Mouse (Mus musculus) stomach, embryonic 16.5 days (tissue): Measurements from ENCODE around the gene Pcp4l1. TPM values are rescaled to one million over a fixed set of nuclear protein-coding genes. Genes with fewer than 3 reads are reported as not detected.
A peak's percentile ranks its signal among the peaks of the same experiment; 100 is the strongest.
"Not testable (repeated sequence)": the region's sequence is repeated elsewhere in the genome, so short reads cannot be mapped to it uniquely, and the experiment has no call there.

Experiments used
- ATAC-seq: fragments of 200-750 bp; cut with Nextera tagmentation; 2 replicates; pipeline ENCODE4 v1.8.0; 2017; ENCODE audit warnings: moderate number of reproducible peaks, moderate TSS enrichment; ENCODE audit not compliant: insufficient read depth, low FRiP score
- H3K27ac ChIP-seq: fragments of 300-500 bp; sonication (generic); 2 replicates; pipeline ENCODE4 v1.5.1; 2014; ENCODE audit warnings: low read length
- H3K27me3 ChIP-seq: fragments of 300-500 bp; sonication (generic); 2 replicates; pipeline ENCODE4 v1.6.1; 2014; ENCODE audit warnings: low read length, control low read depth, mixed read lengths; ENCODE audit not compliant: control insufficient read depth, insufficient read depth
- H3K36me3 ChIP-seq: fragments of 300-500 bp; sonication (generic); 2 replicates; pipeline ENCODE4 v1.6.1; 2014; ENCODE audit warnings: low read length; ENCODE audit not compliant: control insufficient read depth, insufficient read depth
- H3K4me1 ChIP-seq: fragments of 300-500 bp; sonication (generic); 2 replicates; pipeline ENCODE4 v1.6.1; 2014; ENCODE audit warnings: low read length, control low read depth, mixed read lengths; ENCODE audit not compliant: control insufficient read depth, insufficient read depth
- H3K4me2 ChIP-seq: fragments of 300-500 bp; sonication (generic); 2 replicates; pipeline ENCODE4 v1.6.1; 2014; ENCODE audit warnings: low read depth, low read length, mixed read lengths
- H3K4me3 ChIP-seq: fragments of 300-500 bp; sonication (generic); replicated peaks from 2 replicates; pipeline ENCODE4 v1.5.1; 2014; ENCODE audit warnings: mild to moderate bottlenecking, low read length
- H3K9ac ChIP-seq: fragments of 300-500 bp; sonication (generic); 2 replicates; pipeline ENCODE4 v1.6.1; 2014; ENCODE audit warnings: low read length
- H3K9me3 ChIP-seq: fragments of 300-500 bp; sonication (generic); replicated peaks from 2 replicates; pipeline ENCODE4 v1.6.1; 2016; ENCODE audit warnings: low read length, control low read depth; ENCODE audit not compliant: control insufficient read depth
- WGBS: fragments of 180-500 bp; shearing (Covaris S2); extraction: QIAGEN DNeasy Blood & Tissue Kit; methylation state at CpG from one replicate; pipeline ENCODE4 v1.1.7; 2014; 5-methylcytosine and 5-hydroxymethylcytosine counted together
- polyA plus RNA-seq: library from polyadenylated mRNA; unstranded; fragments of >200 nt; fragmentation: Nextera tagmentation; extraction: Ambion mirVana; gene quantifications from 2 replicates; pipeline ENCODE4 v1.2.1, GENCODE M21; 2015

Gene Pcp4l1
- polyA plus RNA-seq, 1 experiment from 2014 or later, result 44.3 TPM

DNA sequence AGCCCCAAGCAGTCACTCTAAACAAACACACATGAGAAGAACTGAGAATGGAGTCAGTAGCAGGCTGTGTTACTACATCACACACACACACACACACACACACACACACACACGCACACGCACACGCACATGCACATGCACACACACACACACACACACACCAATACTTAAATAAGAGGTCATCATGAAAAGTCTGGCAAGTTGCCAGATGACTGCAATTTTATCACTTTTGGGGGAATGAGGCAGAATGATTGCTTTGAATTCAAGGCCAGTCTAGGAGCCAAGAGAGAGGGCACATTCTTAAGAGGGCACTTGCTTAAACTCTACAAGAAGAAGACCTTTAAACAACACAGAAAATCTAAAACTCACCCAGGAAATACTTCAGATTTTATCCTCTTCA lies 33.5 kb downstream of the Pcp4l1 start:
- H3K4me3 ChIP-seq, result no peak overlapping the region
- no peak overlapping the region for H3K4me2 ChIP-seq
- H3K4me1 ChIP-seq, result peaks cover 9% of the 10 kb centered on the region; the same call in 1 of the 2 replicates
- no peak for ATAC-seq
- H3K9me3 ChIP-seq, result no peaks in the 10 kb centered on the region
- no peak overlapping the region for H3K9ac ChIP-seq
- no peaks in the 10 kb centered on the region; the same call in 1 of the 2 replicates for H3K27me3 ChIP-seq
- WGBS, result 84% methylated on average over 3 of the region's 3 CpGs
- H3K36me3 ChIP-seq, result no peaks in the 10 kb centered on the region
- no peak overlapping the region for H3K27ac ChIP-seq

GRCm38 (mm10) chr1:171159485-171159975 lies 36.5 kb downstream of the Pcp4l1 start:
- Histone ChIP-seq H3K4me1 (peaks cover 9% of the 10 kb centered on the region; the same call in 1 of the 2 replicates), H3K9me3 (no peaks in the 10 kb centered on the region), H3K36me3 (no peaks in the 10 kb centered on the region), H3K9ac (peak overlapping the region; percentile 63), H3K27me3 (no peaks in the 10 kb centered on the region; the same call in 1 of the 2 replicates), H3K27ac (no peak overlapping the region), H3K4me3 (peak overlapping the region; percentile 38), H3K4me2 (peak overlapping the region; percentile 59)
- 3% methylated on average over 15 of the region's 15 CpGs for WGBS
- peak; percentile 82; the same call in 1 of the 2 replicates for ATAC-seq

DNA sequence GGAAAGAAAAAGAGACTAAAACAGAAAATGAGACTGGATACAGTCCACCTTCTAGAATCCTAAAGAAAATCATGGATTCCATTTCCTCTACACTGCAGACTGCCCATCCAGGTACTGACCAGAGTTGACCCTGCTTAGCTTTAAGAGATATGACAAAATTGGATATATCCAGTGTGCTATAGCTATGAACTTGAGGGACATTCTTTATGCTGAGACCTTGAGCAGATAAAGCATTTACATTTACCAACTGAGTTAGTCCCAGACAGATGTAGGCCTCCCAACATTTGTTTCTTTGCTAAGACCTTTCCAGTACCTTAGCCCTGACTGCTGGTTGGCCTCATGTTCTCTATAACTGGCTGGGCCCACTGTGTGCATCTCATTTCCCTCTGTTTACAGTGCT lies 38.1 kb downstream of the Pcp4l1 start:
- Histone ChIP-seq H3K9me3 (no peaks in the 10 kb centered on the region), H3K4me2 (no peak overlapping the region), H3K9ac (no peak overlapping the region), H3K4me3 (no peak overlapping the region), H3K4me1 (peaks cover 9% of the 10 kb centered on the region; the same call in 1 of the 2 replicates), H3K27ac (no peak overlapping the region), H3K27me3 (no peaks in the 10 kb centered on the region; the same call in 1 of the 2 replicates), H3K36me3 (no peaks in the 10 kb centered on the region)
- ATAC-seq, result no peak

GRCm38 (mm10) chr1:171156644-171157043 lies 39.4 kb downstream of the Pcp4l1 start:
- H3K36me3 ChIP-seq, result no peaks in the 10 kb centered on the region
- no peak for ATAC-seq
- no peak overlapping the region for H3K4me2 ChIP-seq
- no peak overlapping the region for H3K9ac ChIP-seq
- no peak overlapping the region for H3K4me3 ChIP-seq
- H3K27ac ChIP-seq, result no peak overlapping the region
- H3K9me3 ChIP-seq, result no peaks in the 10 kb centered on the region
- H3K27me3 ChIP-seq, result no peaks in the 10 kb centered on the region; the same call in 1 of the 2 replicates
- H3K4me1 ChIP-seq, result peaks cover 9% of the 10 kb centered on the region; the same call in 1 of the 2 replicates
- WGBS, result 60% methylated on average over 3 of the region's 3 CpGs

DNA sequence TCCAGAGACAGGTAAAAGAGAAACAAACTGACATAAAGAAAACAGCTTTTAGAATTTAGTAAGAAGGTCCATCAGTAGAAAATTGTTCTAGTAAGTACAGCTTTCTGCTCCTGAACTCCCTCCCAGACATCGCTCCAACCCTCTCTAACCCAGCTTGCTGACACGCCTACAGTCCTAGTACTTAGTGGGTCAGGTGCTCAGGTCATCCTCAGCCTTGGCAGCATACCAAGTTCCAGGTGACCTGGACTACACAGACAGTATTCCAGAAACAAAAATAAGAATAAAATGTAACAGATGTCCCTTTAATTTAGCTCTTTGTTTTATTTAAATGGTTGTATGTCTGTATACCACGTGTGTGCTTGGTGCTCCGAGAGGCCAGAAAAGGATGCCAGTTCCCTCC lies 44.1 kb downstream of the Pcp4l1 start:
- Histone ChIP-seq H3K27me3 (no peaks in the 10 kb centered on the region), H3K27ac (no peak overlapping the region)
- WGBS, result 72% methylated on average over 4 of the region's 4 CpGs

GRCm38 (mm10) chr1:171150838-171151391 lies 45.2 kb downstream of the Pcp4l1 start:
- Histone ChIP-seq H3K4me1 (peaks cover 14% of the 10 kb centered on the region), H3K9me3 (no peaks in the 10 kb centered on the region), H3K4me3 (peak overlapping the region; percentile 77), H3K9ac (peak overlapping the region; percentile 94), H3K36me3 (no peaks in the 10 kb centered on the region), H3K27me3 (no peaks in the 10 kb centered on the region), H3K27ac (peak overlapping the region; percentile 72), H3K4me2 (peak overlapping the region; percentile 75)
- WGBS, result 5% methylated on average over 18 of the region's 18 CpGs
- no peak for ATAC-seq

More for the DNA sequence above, 44.1 kb downstream of the Pcp4l1 start:
- Histone ChIP-seq H3K9ac (no peak overlapping the region), H3K36me3 (no peaks in the 10 kb centered on the region), H3K4me1 (peaks cover 14% of the 10 kb centered on the region), H3K4me2 (no peak overlapping the region), H3K9me3 (no peaks in the 10 kb centered on the region), H3K4me3 (no peak overlapping the region)
- ATAC-seq, result no peak

DNA sequence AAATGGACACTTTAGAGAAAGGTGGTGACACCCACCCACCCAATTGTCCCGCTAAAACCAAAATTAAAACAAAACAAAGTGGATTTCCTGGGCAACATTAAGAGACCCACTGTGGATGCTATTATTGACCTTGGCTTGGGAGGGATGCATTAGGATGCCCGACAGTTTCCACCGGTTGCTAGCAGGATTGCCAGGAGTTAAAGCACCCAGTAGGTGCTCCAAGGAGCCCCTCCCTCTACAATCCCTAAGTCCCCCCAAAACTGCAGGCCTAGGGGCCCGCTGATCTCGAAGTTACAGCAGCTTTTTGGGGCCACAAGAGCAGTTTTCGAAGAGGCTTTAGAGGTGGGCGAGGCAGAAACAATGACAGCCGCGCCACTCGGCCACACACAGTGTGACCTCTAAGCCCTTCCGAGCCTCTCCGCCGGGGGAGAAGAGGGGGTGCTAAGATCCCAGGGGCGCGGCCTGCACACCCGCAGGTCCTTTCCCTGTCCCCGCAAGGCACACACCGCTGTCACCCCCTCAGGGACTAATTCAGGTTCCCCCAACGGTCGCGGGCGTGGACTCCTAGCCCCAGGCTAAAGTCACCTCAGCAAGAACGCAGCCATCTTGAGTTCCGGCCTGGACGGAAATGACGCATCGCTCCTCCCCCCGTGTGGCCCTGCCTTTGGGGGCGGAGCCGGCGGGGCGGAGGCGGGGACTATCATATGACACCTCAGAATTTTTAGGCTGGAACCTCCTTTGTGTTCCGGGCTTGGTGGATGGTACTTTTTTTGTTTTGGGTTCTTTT lies 45.9 kb downstream of the Pcp4l1 start, which contains the start of the genes Sdhc and Mpz:
Gene Sdhc (minus strand): TSS at position 630 of the 787 bp plus-strand sequence.
Gene Mpz (plus strand): TSS at position 738 of the 787 bp plus-strand sequence.
- under 1% methylated on average over 34 of the region's 34 CpGs for WGBS
- H3K36me3 ChIP-seq, result no peaks in the 10 kb centered on the region
- H3K9ac ChIP-seq, result peak within 1 kb of the TSS; percentile 94
- peak within 1 kb of the TSS; percentile 91 for H3K4me2 ChIP-seq
- peak within 1 kb of the TSS; percentile 77 for H3K4me3 ChIP-seq
- H3K4me1 ChIP-seq, result peaks cover 14% of the 10 kb centered on the region
- peak within 1 kb of the TSS; percentile 72 for H3K27ac ChIP-seq
- H3K9me3 ChIP-seq, result no peaks in the 10 kb centered on the region
- ATAC-seq, result peak; percentile 95
- no peaks in the 10 kb centered on the region for H3K27me3 ChIP-seq

GRCm38 (mm10) chr1:171142981-171143380 lies 53.1 kb downstream of the Pcp4l1 start:
- 86% methylated on average over 9 of the region's 11 CpGs for WGBS
- not testable (repeated sequence) for H3K27me3 ChIP-seq
- peaks cover 18% of the 10 kb centered on the region for H3K36me3 ChIP-seq

More at GRCm38 (mm10) chr1:171142981-171143380, 53.1 kb downstream of the Pcp4l1 start:
- not testable (repeated sequence) for H3K27ac ChIP-seq, H3K4me2 ChIP-seq, ATAC-seq, H3K4me1 ChIP-seq, H3K9ac ChIP-seq, H3K9me3 ChIP-seq, H3K4me3 ChIP-seq
